Mouse (Mus musculus) heart, embryonic 10.5 days (tissue): Measurements from ENCODE around the gene Pnp2. TPM values are rescaled to one million over a fixed set of nuclear protein-coding genes. Genes with fewer than 3 reads are reported as not detected.
"Not testable (repeated sequence)": the region's sequence is repeated elsewhere in the genome, so short reads cannot be mapped to it uniquely, and the experiment has no call there.

Experiments used
- DNase-seq: peaks from one replicate; pipeline ENCODE4 v3.0.0-alpha.2; 2017; ENCODE audit warnings: low spot score
- H3K27ac ChIP-seq: fragments of 300-500 bp; sonication (generic); 2 replicates; pipeline ENCODE4 v1.5.1; 2016; ENCODE audit warnings: mild to moderate bottlenecking
- H3K27me3 ChIP-seq: fragments of 300-500 bp; sonication (generic); 2 replicates; pipeline ENCODE4 v1.6.1; 2016; ENCODE audit warnings: mild to moderate bottlenecking; ENCODE audit not compliant: poor library complexity, insufficient read depth, severe bottlenecking
- H3K36me3 ChIP-seq: fragments of 300-500 bp; sonication (generic); 2 replicates; pipeline ENCODE4 v1.6.1; 2016; ENCODE audit warnings: mild to moderate bottlenecking, moderate library complexity
- H3K4me1 ChIP-seq: fragments of 300-500 bp; sonication (generic); 2 replicates; pipeline ENCODE4 v1.6.1; 2016; ENCODE audit warnings: mild to moderate bottlenecking
- H3K4me3 ChIP-seq: fragments of 300-500 bp; sonication (generic); 2 replicates; pipeline ENCODE4 v1.5.1; 2016; ENCODE audit warnings: mild to moderate bottlenecking, moderate library complexity
- H3K9me3 ChIP-seq: fragments of 300-500 bp; sonication (generic); 2 replicates; pipeline ENCODE4 v1.6.1; 2016; ENCODE audit warnings: mild to moderate bottlenecking, moderate library complexity
- WGBS: fragments of 180-500 bp; shearing (Covaris S2); methylation state at CpG from one replicate; pipeline ENCODE4 v1.1.7; 2016; 5-methylcytosine and 5-hydroxymethylcytosine counted together
- polyA plus RNA-seq: library from polyadenylated mRNA; unstranded; fragments of >200 nt; fragmentation: Nextera tagmentation; extraction: Ambion mirVana; gene quantifications from 2 replicates; pipeline ENCODE4 v1.2.1, GENCODE M21; 2016

Pnp2 gene
- polyA plus RNA-seq, 1 experiment from 2014 or later = not detected

- Histone ChIP-seq H3K27me3 (no peaks in the 10 kb centered on the region), H3K4me1 (no peaks in the 10 kb centered on the region), H3K4me3 (no peak overlapping the region), H3K36me3 (no peaks in the 10 kb centered on the region), H3K9me3 (no peaks in the 10 kb centered on the region), H3K27ac (no peak overlapping the region)
- DNase-seq = no peak
- WGBS = 79% methylated on average over 3 of the region's 3 CpGs
Observed at GRCm38 (mm10) chr14:50938119-50938908, 17.5 kb upstream of the Pnp2 start.

GRCm38 (mm10) chr14:50938940-50939339 is 16.9 kb upstream of the Pnp2 start:
- Histone ChIP-seq H3K4me1 (0 out of 2 replicates have a peak, but pooled peaks cover 2% of the 10 kb centered on the region), H3K36me3 (no peaks in the 10 kb centered on the region), H3K27ac (no peak overlapping the region), H3K27me3 (no peaks in the 10 kb centered on the region), H3K9me3 (no peaks in the 10 kb centered on the region), H3K4me3 (no peak overlapping the region)
- WGBS = 36% methylated on average over 2 of the region's 2 CpGs
- no peak for DNase-seq

- Histone ChIP-seq H3K27me3 (no peaks in the 10 kb centered on the region), H3K4me1 (0 out of 2 replicates have a peak, but pooled peaks cover 4% of the 10 kb centered on the region), H3K4me3 (peak within 1 kb of the TSS; percentile 55), H3K27ac (peak within 1 kb of the TSS; percentile 87), H3K36me3 (peaks cover 5% of the 10 kb centered on the region), H3K9me3 (no peaks in the 10 kb centered on the region)
- DNase-seq = peak; percentile 98
- WGBS = 17% methylated on average over 31 of the region's 31 CpGs
Observed at GRCm38 (mm10) chr14:50943932-50944667, 11.7 kb upstream of the Pnp2 start, which contains the start of gene Gm49342. Gm49342 (plus strand) TSS chr14:50944517.

GRCm38 (mm10) chr14:50944668-50945033 is 11.1 kb upstream of the Pnp2 start:
- Histone ChIP-seq H3K4me3 (peak overlapping the region; percentile 55), H3K27ac (peak overlapping the region; percentile 87)
- not testable (repeated sequence) for H3K36me3 ChIP-seq, H3K27me3 ChIP-seq, H3K9me3 ChIP-seq, H3K4me1 ChIP-seq
- peak; percentile 80 for DNase-seq
- under 1% methylated on average over 15 of the region's 15 CpGs for WGBS

GRCm38 (mm10) chr14:50945081-50945480 is 10.7 kb upstream of the Pnp2 start:
- not testable (repeated sequence) for H3K4me1 ChIP-seq, DNase-seq, H3K27me3 ChIP-seq, H3K9me3 ChIP-seq
- Histone ChIP-seq H3K27ac (peak overlapping the region; percentile 87), H3K36me3 (peaks cover 10% of the 10 kb centered on the region), H3K4me3 (peak overlapping the region; percentile 55)
- WGBS = 14% methylated on average over 6 of the region's 6 CpGs

- not testable (repeated sequence) for H3K27me3 ChIP-seq, H3K9me3 ChIP-seq, DNase-seq, H3K4me1 ChIP-seq
- Histone ChIP-seq H3K27ac (peak overlapping the region; percentile 87; the same call in 1 of the 2 replicates), H3K36me3 (peaks cover 12% of the 10 kb centered on the region), H3K4me3 (peak overlapping the region; percentile 55)
- 30% methylated on average over 3 of the region's 3 CpGs for WGBS
Observed at GRCm38 (mm10) chr14:50945526-50945925, 10.3 kb upstream of the Pnp2 start.

GRCm38 (mm10) chr14:50955487-50955886 is 305 bp upstream of the Pnp2 start:
- 86% methylated on average over 10 of the region's 10 CpGs for WGBS
- H3K9me3 ChIP-seq = no peaks in the 10 kb centered on the region
- peaks cover 10% of the 10 kb centered on the region for H3K36me3 ChIP-seq
- no peak overlapping the region for H3K27ac ChIP-seq
- H3K4me1 ChIP-seq = peaks cover 4% of the 10 kb centered on the region
- no peak overlapping the region for H3K4me3 ChIP-seq
- DNase-seq = no peak
- no peaks in the 10 kb centered on the region for H3K27me3 ChIP-seq

- not testable (repeated sequence) for H3K36me3 ChIP-seq, H3K27me3 ChIP-seq, H3K27ac ChIP-seq, DNase-seq, H3K9me3 ChIP-seq, H3K4me3 ChIP-seq, H3K4me1 ChIP-seq
- 77% methylated on average over 6 of the region's 6 CpGs for whole genome bisulfite sequencing
Observed at GRCm38 (mm10) chr14:50956724-50957123, 932 bp downstream of the Pnp2 start.

- not testable (repeated sequence) for H3K9me3 ChIP-seq, H3K27ac ChIP-seq, H3K27me3 ChIP-seq, H3K4me1 ChIP-seq, DNase-seq, H3K4me3 ChIP-seq, H3K36me3 ChIP-seq
- WGBS = 67% methylated on average over 3 of the region's 3 CpGs
Observed at GRCm38 (mm10) chr14:50957146-50957545, 1.4 kb downstream of the Pnp2 start.

GRCm38 (mm10) chr14:50958289-50958995 is 2.6 kb downstream of the Pnp2 start:
- not testable (repeated sequence) for H3K4me3 ChIP-seq, H3K27me3 ChIP-seq, H3K36me3 ChIP-seq, H3K27ac ChIP-seq, H3K9me3 ChIP-seq, DNase-seq, H3K4me1 ChIP-seq
- WGBS = 87% methylated on average over 5 of the region's 5 CpGs

- no peak for DNase-seq
- no peak overlapping the region for H3K27ac ChIP-seq
- H3K36me3 ChIP-seq = no peaks in the 10 kb centered on the region
- H3K4me1 ChIP-seq = peaks cover 4% of the 10 kb centered on the region; the same call in 1 of the 2 replicates
- H3K27me3 ChIP-seq = no peaks in the 10 kb centered on the region
- WGBS = 80% methylated on average over 5 of the region's 5 CpGs
- H3K4me3 ChIP-seq = no peak overlapping the region
- no peaks in the 10 kb centered on the region for H3K9me3 ChIP-seq
Observed at GRCm38 (mm10) chr14:50968216-50968980, 12.6 kb downstream of the Pnp2 start.

GRCm38 (mm10) chr14:50969041-50969440 is 13.2 kb downstream of the Pnp2 start:
- H3K4me1 ChIP-seq = peaks cover 4% of the 10 kb centered on the region; the same call in 1 of the 2 replicates
- 18% methylated on average over 1 of the region's 1 CpGs for WGBS
- H3K27me3 ChIP-seq = no peaks in the 10 kb centered on the region
- no peaks in the 10 kb centered on the region for H3K36me3 ChIP-seq
- no peak overlapping the region for H3K4me3 ChIP-seq
- DNase-seq = no peak
- no peaks in the 10 kb centered on the region for H3K9me3 ChIP-seq
- H3K27ac ChIP-seq = no peak overlapping the region
